Mouse (Mus musculus): ENCODE results near the gene Gm10563. TPM values are rescaled to one million over a fixed set of nuclear protein-coding genes. Genes with fewer than 3 reads are reported as not detected.

Gene Gm10563
- polyA plus RNA-seq, 1 experiment: not detected

GRCm38 (mm10) chr4:155654183-155654455 is 8.9 kb upstream of the Gm10563 start:
- no peak for TF ChIP-seq GATA1 (IDR thresholded peaks at IDR 0.05; ENCODE audit: low read length)

GRCm38 (mm10) chr4:155653451-155654182 is 8.4 kb upstream of the Gm10563 start:
- TF ChIP-seq GATA1 (IDR thresholded peaks at IDR 0.05; ENCODE audit: low read length): no peak

GRCm38 (mm10) chr4:155653086-155653450 is 7.9 kb upstream of the Gm10563 start, which contains the start of gene Mmp23:
TSS of gene Mmp23 (minus strand) at chr4:155653384.
- TF ChIP-seq GATA1 (IDR thresholded peaks at IDR 0.05; ENCODE audit: low read length): no peak

GRCm38 (mm10) chr4:155652283-155653085 is 7.3 kb upstream of the Gm10563 start:
- no peak for TF ChIP-seq GATA1 (IDR thresholded peaks at IDR 0.05; ENCODE audit: low read length)

GRCm38 (mm10) chr4:155651553-155652269 is 6.5 kb upstream of the Gm10563 start:
- TF ChIP-seq GATA1 (IDR thresholded peaks at IDR 0.05; ENCODE audit: low read length): no peak

- no peak for TF ChIP-seq GATA1 (IDR thresholded peaks at IDR 0.05; ENCODE audit: low read length)
Measured at GRCm38 (mm10) chr4:155649355-155649754, 4.1 kb upstream of the Gm10563 start.

- TF ChIP-seq GATA1 (IDR thresholded peaks at IDR 0.05; ENCODE audit: low read length): no peak
Measured at GRCm38 (mm10) chr4:155645721-155646120, 513 bp upstream of the Gm10563 start.

GRCm38 (mm10) chr4:155643531-155643930 is 1.7 kb downstream of the Gm10563 start:
- TF ChIP-seq GATA1 (IDR thresholded peaks at IDR 0.05; ENCODE audit: low read length): no peak

GRCm38 (mm10) chr4:155635766-155636499 is 9.3 kb downstream of the Gm10563 start:
- no peak for TF ChIP-seq GATA1 (IDR thresholded peaks at IDR 0.05; ENCODE audit: low read length)

- no peak for TF ChIP-seq GATA1 (IDR thresholded peaks at IDR 0.05; ENCODE audit: low read length)
Measured at GRCm38 (mm10) chr4:155630267-155630666, 14.9 kb downstream of the Gm10563 start.

GRCm38 (mm10) chr4:155624338-155625291 is 20.6 kb downstream of the Gm10563 start, which contains the start of gene Cdk11b:
TSS of gene Cdk11b (plus strand) at chr4:155624854.
- no peak for TF ChIP-seq GATA1 (IDR thresholded peaks at IDR 0.05; ENCODE audit: low read length)

GRCm38 (mm10) chr4:155618321-155618720 is 26.9 kb downstream of the Gm10563 start:
- TF ChIP-seq GATA1 (IDR thresholded peaks at IDR 0.05; ENCODE audit: low read length): no peak

- no peak for TF ChIP-seq GATA1 (IDR thresholded peaks at IDR 0.05; ENCODE audit: low read length)
Measured at GRCm38 (mm10) chr4:155613264-155613663, 31.9 kb downstream of the Gm10563 start.

GRCm38 (mm10) chr4:155611860-155612259 is 33.3 kb downstream of the Gm10563 start:
- no peak for TF ChIP-seq GATA1 (IDR thresholded peaks at IDR 0.05; ENCODE audit: low read length)

Data from G1E-ER4 (cell line).